Mouse (Mus musculus): ENCODE data around the gene Fam173b. TPM values are rescaled to one million over a fixed set of nuclear protein-coding genes. Genes with fewer than 3 reads are reported as not detected.

The Fam173b gene
- polyA plus RNA-seq, 1 experiment, result 4.0 TPM

DNA sequence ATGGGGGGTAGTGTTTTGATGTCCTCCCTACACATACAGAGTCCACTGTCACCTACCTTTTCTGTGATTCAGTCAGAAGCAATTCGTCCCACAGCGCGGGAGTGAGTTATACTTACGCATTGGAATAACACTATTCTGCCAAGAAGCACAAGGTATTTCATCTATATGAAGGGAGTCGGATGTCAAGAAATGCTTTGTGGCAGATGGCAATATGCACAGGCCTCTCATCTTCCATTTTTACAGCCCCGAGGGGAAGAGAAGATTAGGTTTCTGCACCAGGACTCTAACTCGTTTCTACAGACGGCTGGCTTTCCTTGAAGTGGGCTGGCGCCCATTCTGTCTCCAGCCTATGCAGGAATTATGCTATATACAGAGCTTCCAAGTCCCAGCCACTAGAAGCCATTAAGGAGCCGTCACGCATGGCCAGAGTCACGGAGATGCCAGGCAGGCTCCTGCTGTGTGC lies 29.8 kb downstream of the Fam173b start:
- H3K4me1 ChIP-seq (ENCODE audit: control insufficient read depth, insufficient read depth, insufficient read length, low read length), result no peaks in the 10 kb centered on the region
- H3K4me3 ChIP-seq (ENCODE audit: low read depth, low read length), result no peak overlapping the region
- 60% methylated on average over 12 of the region's 12 CpGs for WGBS
- H3K27me3 ChIP-seq (ENCODE audit: control insufficient read depth, insufficient read depth, low read length), result no peaks in the 10 kb centered on the region
- no peak overlapping the region for H3K27ac ChIP-seq (ENCODE audit: insufficient read depth, low read depth, low read length)
- TF ChIP-seq POLR2A (IDR thresholded peaks at IDR 0.05; ENCODE audit: low read depth, low read length) (no peak), CTCF (IDR thresholded peaks at IDR 0.05; ENCODE audit: extremely low read depth, insufficient read length, insufficient replicate concordance, low read depth, low read length) (no peak)
- H3K36me3 ChIP-seq (ENCODE audit: control insufficient read depth, insufficient read depth, low read length), result no peaks in the 10 kb centered on the region

GRCm38 (mm10) chr15:31632478-31632877 lies 30.8 kb downstream of the Fam173b start:
- WGBS, result 38% methylated on average over 4 of the region's 4 CpGs
- no peak overlapping the region for H3K4me3 ChIP-seq (ENCODE audit: low read depth, low read length)

DNA sequence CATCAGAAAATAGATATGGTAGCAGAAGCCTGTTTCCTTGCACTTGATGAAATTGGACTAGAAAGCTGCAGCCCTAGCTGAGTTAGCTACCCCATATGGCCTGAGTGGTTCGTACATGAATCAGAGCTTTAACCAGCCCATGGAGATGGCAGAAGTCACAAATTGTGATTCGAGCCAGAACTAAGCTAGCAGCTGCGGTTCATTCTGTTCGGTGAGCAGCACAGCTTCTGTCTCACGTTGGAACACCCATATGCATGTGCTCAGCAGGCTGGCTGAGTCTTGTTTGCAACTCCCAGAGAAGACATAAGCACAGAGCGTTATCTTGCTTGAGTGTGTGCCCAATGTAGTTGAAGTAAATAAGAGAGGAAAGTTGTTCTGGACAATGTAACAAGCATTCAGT lies 32.9 kb downstream of the Fam173b start:
- Histone ChIP-seq H3K27me3 (ENCODE audit: control insufficient read depth, insufficient read depth, low read length) (no peaks in the 10 kb centered on the region), H3K4me3 (ENCODE audit: low read depth, low read length) (no peak overlapping the region), H3K4me1 (ENCODE audit: control insufficient read depth, insufficient read depth, insufficient read length, low read length) (no peaks in the 10 kb centered on the region), H3K36me3 (ENCODE audit: control insufficient read depth, insufficient read depth, low read length) (no peaks in the 10 kb centered on the region), H3K27ac (ENCODE audit: insufficient read depth, low read depth, low read length) (no peak overlapping the region)
- WGBS, result 82% methylated on average over 6 of the region's 6 CpGs
- no peak for TF ChIP-seq CTCF (IDR thresholded peaks at IDR 0.05; ENCODE audit: extremely low read depth, insufficient read length, insufficient replicate concordance, low read depth, low read length)
- TF ChIP-seq POLR2A (IDR thresholded peaks at IDR 0.05; ENCODE audit: low read depth, low read length), result no peak

More at GRCm38 (mm10) chr15:31632478-31632877, 30.8 kb downstream of the Fam173b start:
- no peaks in the 10 kb centered on the region for H3K27me3 ChIP-seq (ENCODE audit: control insufficient read depth, insufficient read depth, low read length)
- H3K4me1 ChIP-seq (ENCODE audit: control insufficient read depth, insufficient read depth, insufficient read length, low read length), result no peaks in the 10 kb centered on the region
- no peak for TF ChIP-seq CTCF (IDR thresholded peaks at IDR 0.05; ENCODE audit: extremely low read depth, insufficient read length, insufficient replicate concordance, low read depth, low read length)
- no peak for TF ChIP-seq POLR2A (IDR thresholded peaks at IDR 0.05; ENCODE audit: low read depth, low read length)
- no peak overlapping the region for H3K27ac ChIP-seq (ENCODE audit: insufficient read depth, low read depth, low read length)
- H3K36me3 ChIP-seq (ENCODE audit: control insufficient read depth, insufficient read depth, low read length), result no peaks in the 10 kb centered on the region

DNA sequence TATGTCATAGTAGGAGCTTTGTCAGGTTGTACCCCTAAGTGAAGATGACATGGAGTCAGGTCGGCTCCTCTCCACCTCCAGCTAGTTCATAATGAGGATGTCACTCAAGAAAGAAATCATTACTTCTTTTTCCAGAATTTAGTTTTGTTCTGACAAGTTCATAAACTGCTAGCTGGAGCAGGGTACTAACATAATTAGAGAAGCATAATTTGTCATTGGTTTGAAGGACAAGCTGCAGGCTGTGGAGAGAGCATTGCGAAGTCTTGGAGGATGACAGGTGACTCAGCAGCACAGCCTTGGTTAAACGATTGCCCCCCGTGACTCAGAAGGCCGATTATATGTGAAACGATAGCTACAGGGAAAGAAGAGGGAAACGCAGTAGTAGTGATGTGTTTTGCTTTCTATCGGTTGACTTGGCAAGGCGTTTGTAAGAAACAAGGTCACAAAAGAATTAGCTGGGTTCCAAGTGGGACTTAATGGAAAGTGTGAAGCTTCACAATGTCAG lies 34.5 kb downstream of the Fam173b start:
- H3K4me3 ChIP-seq (ENCODE audit: low read depth, low read length), result no peak overlapping the region
- H3K27me3 ChIP-seq (ENCODE audit: control insufficient read depth, insufficient read depth, low read length), result no peaks in the 10 kb centered on the region
- TF ChIP-seq POLR2A (IDR thresholded peaks at IDR 0.05; ENCODE audit: low read depth, low read length) (no peak), CTCF (IDR thresholded peaks at IDR 0.05; ENCODE audit: extremely low read depth, insufficient read length, insufficient replicate concordance, low read depth, low read length) (no peak)
- H3K27ac ChIP-seq (ENCODE audit: insufficient read depth, low read depth, low read length), result no peak overlapping the region
- H3K4me1 ChIP-seq (ENCODE audit: control insufficient read depth, insufficient read depth, insufficient read length, low read length), result no peaks in the 10 kb centered on the region
- 80% methylated on average over 9 of the region's 9 CpGs for WGBS
- no peaks in the 10 kb centered on the region for H3K36me3 ChIP-seq (ENCODE audit: control insufficient read depth, insufficient read depth, low read length)

DNA sequence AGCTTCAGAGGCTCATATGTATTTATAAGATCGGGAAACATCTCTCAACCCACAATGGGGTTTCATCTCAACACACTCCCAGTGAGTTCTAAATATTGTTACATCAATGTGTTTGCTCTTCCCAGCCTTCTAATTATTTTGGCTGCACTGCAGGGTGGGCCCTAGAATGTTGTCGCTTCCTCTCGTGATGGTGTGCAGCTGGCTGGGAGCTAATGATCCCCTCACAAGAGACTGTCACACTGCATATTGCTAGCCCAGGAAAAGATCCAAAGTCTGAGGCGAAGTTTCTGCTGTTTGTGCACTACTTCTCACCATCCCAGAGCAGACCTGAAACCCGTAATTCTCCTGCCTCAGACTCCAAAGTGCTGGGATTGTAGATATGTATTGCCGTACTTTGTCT lies 45.6 kb downstream of the Fam173b start:
- Histone ChIP-seq H3K4me3 (ENCODE audit: low read depth, low read length) (no peak overlapping the region), H3K27me3 (ENCODE audit: control insufficient read depth, insufficient read depth, low read length) (no peaks in the 10 kb centered on the region), H3K27ac (ENCODE audit: insufficient read depth, low read depth, low read length) (no peak overlapping the region), H3K36me3 (ENCODE audit: control insufficient read depth, insufficient read depth, low read length) (no peaks in the 10 kb centered on the region), H3K4me1 (ENCODE audit: control insufficient read depth, insufficient read depth, insufficient read length, low read length) (no peaks in the 10 kb centered on the region)
- TF ChIP-seq POLR2A (IDR thresholded peaks at IDR 0.05; ENCODE audit: low read depth, low read length), result no peak
- TF ChIP-seq CTCF (IDR thresholded peaks at IDR 0.05; ENCODE audit: extremely low read depth, insufficient read length, insufficient replicate concordance, low read depth, low read length), result no peak
- 78% methylated on average over 6 of the region's 6 CpGs for WGBS

- Histone ChIP-seq H3K27me3 (ENCODE audit: control insufficient read depth, insufficient read depth, low read length) (no peaks in the 10 kb centered on the region), H3K4me1 (ENCODE audit: control insufficient read depth, insufficient read depth, insufficient read length, low read length) (no peaks in the 10 kb centered on the region), H3K4me3 (ENCODE audit: low read depth, low read length) (no peak overlapping the region), H3K36me3 (ENCODE audit: control insufficient read depth, insufficient read depth, low read length) (no peaks in the 10 kb centered on the region), H3K27ac (ENCODE audit: insufficient read depth, low read depth, low read length) (no peak overlapping the region)
- WGBS, result 66% methylated on average over 8 of the region's 8 CpGs
- no peak for TF ChIP-seq POLR2A (IDR thresholded peaks at IDR 0.05; ENCODE audit: low read depth, low read length)
- TF ChIP-seq CTCF (IDR thresholded peaks at IDR 0.05; ENCODE audit: extremely low read depth, insufficient read length, insufficient replicate concordance, low read depth, low read length), result no peak
These were observed 46.4 kb downstream of the Fam173b start for GRCm38 (mm10) chr15:31647851-31648569.

DNA sequence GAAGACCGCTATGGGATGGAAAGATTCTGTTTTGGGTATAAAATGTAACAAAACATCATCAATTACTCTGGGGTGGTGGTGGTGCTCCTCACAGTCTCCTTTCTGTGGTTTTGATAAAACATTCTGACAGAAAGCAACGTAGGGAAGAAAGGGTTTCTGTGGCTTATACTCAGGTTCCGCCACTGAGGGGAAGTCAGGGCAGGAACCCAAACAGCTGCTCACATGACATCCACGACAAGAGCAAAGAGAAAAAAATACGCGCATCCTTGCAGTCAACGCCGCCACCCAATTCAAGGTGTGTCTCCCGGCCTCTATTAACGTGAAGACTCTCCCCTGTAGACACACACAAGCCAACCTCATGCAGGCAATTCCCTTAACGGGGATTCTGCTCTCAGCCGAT lies 48.0 kb downstream of the Fam173b start:
- Histone ChIP-seq H3K4me3 (ENCODE audit: low read depth, low read length) (no peak overlapping the region), H3K36me3 (ENCODE audit: control insufficient read depth, insufficient read depth, low read length) (no peaks in the 10 kb centered on the region), H3K27ac (ENCODE audit: insufficient read depth, low read depth, low read length) (no peak overlapping the region), H3K4me1 (ENCODE audit: control insufficient read depth, insufficient read depth, insufficient read length, low read length) (no peaks in the 10 kb centered on the region), H3K27me3 (ENCODE audit: control insufficient read depth, insufficient read depth, low read length) (no peaks in the 10 kb centered on the region)
- WGBS, result 81% methylated on average over 12 of the region's 12 CpGs
- no peak for TF ChIP-seq POLR2A (IDR thresholded peaks at IDR 0.05; ENCODE audit: low read depth, low read length)
- no peak for TF ChIP-seq CTCF (IDR thresholded peaks at IDR 0.05; ENCODE audit: extremely low read depth, insufficient read length, insufficient replicate concordance, low read depth, low read length)

Data from small intestine, adult 2 months (tissue).